Mouse (Mus musculus) stomach, embryonic 14.5 days (tissue): ENCODE results near the gene Gm20388. TPM values are rescaled to one million over a fixed set of nuclear protein-coding genes. Genes with fewer than 3 reads are reported as not detected.
A peak's percentile ranks its signal among the peaks of the same experiment; 100 is the strongest.

ENCODE experiments used
- ATAC-seq: fragments of 200-750 bp; cut with Nextera tagmentation; 2 replicates; pipeline ENCODE4 v1.8.0; 2017; ENCODE audit warnings: low read depth, moderate TSS enrichment; ENCODE audit not compliant: insufficient number of reproducible peaks, insufficient read depth, low FRiP score
- H3K27ac ChIP-seq: fragments of 300-500 bp; sonication (generic); 2 replicates; pipeline ENCODE4 v1.5.1; 2014; ENCODE audit warnings: mild to moderate bottlenecking, low read length, moderate library complexity, mixed read lengths
- H3K27me3 ChIP-seq: fragments of 300-500 bp; sonication (generic); 2 replicates; pipeline ENCODE4 v1.6.1; 2014; ENCODE audit warnings: low read length, control low read depth, mixed read lengths; ENCODE audit not compliant: control insufficient read depth, insufficient read depth
- H3K36me3 ChIP-seq: fragments of 300-500 bp; sonication (generic); 2 replicates; pipeline ENCODE4 v1.6.1; 2014; ENCODE audit warnings: mild to moderate bottlenecking, control low read depth, low read length, moderate library complexity, mixed read lengths; ENCODE audit not compliant: control insufficient read depth, insufficient read depth
- H3K4me1 ChIP-seq: fragments of 300-500 bp; sonication (generic); 2 replicates; pipeline ENCODE4 v1.6.1; 2014; ENCODE audit warnings: low read length, control low read depth, mixed read lengths; ENCODE audit not compliant: control insufficient read depth, insufficient read depth
- H3K4me2 ChIP-seq: fragments of 300-500 bp; sonication (generic); replicated peaks from 2 replicates; pipeline ENCODE4 v1.6.1; 2014; ENCODE audit warnings: low read depth, low read length, control low read depth
- H3K4me3 ChIP-seq: fragments of 300-500 bp; sonication (generic); 2 replicates; pipeline ENCODE4 v1.5.1; 2014; ENCODE audit warnings: low read depth, low read length, control low read depth
- H3K9ac ChIP-seq: fragments of 300-500 bp; sonication (generic); replicated peaks from 2 replicates; pipeline ENCODE4 v1.6.1; 2014; ENCODE audit warnings: low read depth, mild to moderate bottlenecking, control low read depth, low read length, moderate library complexity, mixed read lengths
- H3K9me3 ChIP-seq: fragments of 300-500 bp; sonication (generic); 2 replicates; pipeline ENCODE4 v1.6.1; 2016; ENCODE audit warnings: low read depth, low read length, control low read depth; ENCODE audit not compliant: control insufficient read depth
- WGBS: fragments of 180-500 bp; shearing (Covaris S2); extraction: QIAGEN DNeasy Blood & Tissue Kit; methylation state at CpG from one replicate; pipeline ENCODE4 v1.1.7; 2014; 5-methylcytosine and 5-hydroxymethylcytosine counted together
- polyA plus RNA-seq: library from polyadenylated mRNA; unstranded; fragments of >200 nt; fragmentation: Nextera tagmentation; extraction: Ambion mirVana; gene quantifications from 2 replicates; pipeline ENCODE4 v1.2.1, GENCODE M21; 2014

Gm20388 gene
- polyA plus RNA-seq, 1 experiment from 2014 or later: 11.4 TPM

- Histone ChIP-seq H3K4me1 (peaks cover 35% of the 10 kb centered on the region), H3K27me3 (no peaks in the 10 kb centered on the region), H3K4me3 (no peak overlapping the region), H3K9me3 (no peaks in the 10 kb centered on the region), H3K4me2 (no peak overlapping the region), H3K27ac (no peak overlapping the region; the same call in 1 of the 2 replicates), H3K9ac (no peak overlapping the region), H3K36me3 (no peaks in the 10 kb centered on the region)
- WGBS: 34% methylated on average over 6 of the region's 6 CpGs
- peak; percentile 30; the same call in 1 of the 2 replicates for ATAC-seq
These were observed 615.2 kb downstream of the Gm20388 start for GRCm38 (mm10) chr8:120525832-120526231.

- Histone ChIP-seq H3K4me2 (no peak overlapping the region), H3K36me3 (no peaks in the 10 kb centered on the region), H3K4me1 (peaks cover 32% of the 10 kb centered on the region), H3K9me3 (no peaks in the 10 kb centered on the region), H3K4me3 (no peak overlapping the region), H3K27me3 (no peaks in the 10 kb centered on the region), H3K27ac (no peak overlapping the region), H3K9ac (no peak overlapping the region)
- no peak for ATAC-seq
- WGBS: 44% methylated on average over 4 of the region's 4 CpGs
These were observed 615.9 kb downstream of the Gm20388 start for GRCm38 (mm10) chr8:120526577-120526976.

GRCm38 (mm10) chr8:120528332-120528731 is 617.7 kb downstream of the Gm20388 start:
- H3K27ac ChIP-seq: no peak overlapping the region
- no peak for ATAC-seq
- WGBS: 28% methylated on average over 3 of the region's 3 CpGs
- H3K27me3 ChIP-seq: no peaks in the 10 kb centered on the region
- peaks cover 44% of the 10 kb centered on the region for H3K4me1 ChIP-seq
- H3K4me3 ChIP-seq: no peak overlapping the region
- no peak overlapping the region for H3K4me2 ChIP-seq
- H3K9me3 ChIP-seq: no peaks in the 10 kb centered on the region
- H3K9ac ChIP-seq: no peak overlapping the region
- H3K36me3 ChIP-seq: no peaks in the 10 kb centered on the region

- no peak for ATAC-seq
- H3K27me3 ChIP-seq: no peaks in the 10 kb centered on the region
- peaks cover 53% of the 10 kb centered on the region for H3K4me1 ChIP-seq
- no peak overlapping the region for H3K4me3 ChIP-seq
- H3K4me2 ChIP-seq: no peak overlapping the region
- 62% methylated on average over 7 of the region's 7 CpGs for WGBS
- H3K9ac ChIP-seq: no peak overlapping the region
- H3K9me3 ChIP-seq: no peaks in the 10 kb centered on the region
- no peaks in the 10 kb centered on the region for H3K36me3 ChIP-seq
- no peak overlapping the region for H3K27ac ChIP-seq
These were observed 618.6 kb downstream of the Gm20388 start for GRCm38 (mm10) chr8:120529226-120529625.

- 62% methylated on average over 15 of the region's 16 CpGs for whole genome bisulfite sequencing
- Histone ChIP-seq H3K4me2 (no peak overlapping the region), H3K9me3 (no peaks in the 10 kb centered on the region), H3K9ac (no peak overlapping the region), H3K27me3 (no peaks in the 10 kb centered on the region), H3K27ac (no peak overlapping the region), H3K36me3 (no peaks in the 10 kb centered on the region), H3K4me3 (no peak overlapping the region), H3K4me1 (peaks cover 57% of the 10 kb centered on the region)
- ATAC-seq: no peak
These were observed 620.5 kb downstream of the Gm20388 start for GRCm38 (mm10) chr8:120530954-120531656.

- peak overlapping the region; percentile 56; the same call in 1 of the 2 replicates for H3K27ac ChIP-seq
- H3K27me3 ChIP-seq: no peaks in the 10 kb centered on the region
- no peak overlapping the region for H3K9ac ChIP-seq
- no peak overlapping the region for H3K4me3 ChIP-seq
- no peaks in the 10 kb centered on the region for H3K9me3 ChIP-seq
- H3K36me3 ChIP-seq: no peaks in the 10 kb centered on the region
- H3K4me2 ChIP-seq: no peak overlapping the region
- peaks cover 52% of the 10 kb centered on the region for H3K4me1 ChIP-seq
- no peak for ATAC-seq
- WGBS: 48% methylated on average over 10 of the region's 10 CpGs
These were observed 621.3 kb downstream of the Gm20388 start for GRCm38 (mm10) chr8:120531775-120532516.

GRCm38 (mm10) chr8:120532517-120533215 is 622.0 kb downstream of the Gm20388 start:
- peaks cover 52% of the 10 kb centered on the region for H3K4me1 ChIP-seq
- H3K9ac ChIP-seq: 0 out of 2 replicates have a peak overlapping the region, but pooled peaks have one; percentile 6
- H3K36me3 ChIP-seq: no peaks in the 10 kb centered on the region
- ATAC-seq: no peak
- 6% methylated on average over 29 of the region's 29 CpGs for WGBS
- H3K27me3 ChIP-seq: no peaks in the 10 kb centered on the region
- H3K4me2 ChIP-seq: peak overlapping the region; percentile 17; the same call in 1 of the 2 replicates
- no peaks in the 10 kb centered on the region for H3K9me3 ChIP-seq
- H3K4me3 ChIP-seq: no peak overlapping the region
- peak overlapping the region; percentile 21 for H3K27ac ChIP-seq

GRCm38 (mm10) chr8:120533380-120533779 is 622.7 kb downstream of the Gm20388 start:
- Histone ChIP-seq H3K4me2 (peak overlapping the region; percentile 17; the same call in 1 of the 2 replicates), H3K27ac (0 out of 2 replicates have a peak overlapping the region, but pooled peaks have one; percentile 21), H3K4me3 (no peak overlapping the region), H3K9ac (no peak overlapping the region), H3K36me3 (no peaks in the 10 kb centered on the region), H3K9me3 (no peaks in the 10 kb centered on the region), H3K4me1 (peaks cover 55% of the 10 kb centered on the region), H3K27me3 (no peaks in the 10 kb centered on the region)
- ATAC-seq: no peak
- WGBS: 38% methylated on average over 3 of the region's 3 CpGs
